In genomic region chr7:30635752-30636151, GRCm38 (mm10) we compare ENCODE assay signal across 11 mouse cellular contexts. TPM values are rescaled to one million over a fixed set of nuclear protein-coding genes. Genes with fewer than 3 reads are reported as not detected.
A peak's percentile ranks its signal among the peaks of the same experiment; 100 is the strongest.
DNase-seq lines count a peak whose midpoint lies in the region; ATAC-seq and TF ChIP-seq lines count a peak whose summit lies in the region.
"Had no signal": no experiment of that assay in that cellular context is flagged by ENCODE, and none has a peak within 500 bp of the region (broad histone marks: within the 10 kb centered on the region; RNA-seq: fewer than 3 reads in every experiment).

Gene Etv2, minus strand, starts transcription at chr7:30635852.

- peaks cover 12% of the 10 kb centered on the region for H3K36me3 ChIP-seq in heart, embryonic 10.5 days
- peaks cover 12% of the 10 kb centered on the region for H3K36me3 ChIP-seq in E14TG2a.4 (ENCODE audit: insufficient read depth, low read length)
- peaks cover 9% of the 10 kb centered on the region for H3K36me3 ChIP-seq in hindbrain, embryonic 12.5 days
- H3K36me3 ChIP-seq in liver, embryonic 16.5 days (ENCODE audit: control insufficient read depth, insufficient read depth): no peaks in the 10 kb centered on the region

- intact Hi-C loops in left cerebral cortex, postnatal 4 days (cut with DNase I): no loop called here

- H3K4me2 ChIP-seq in hindbrain, embryonic 12.5 days (replicated peaks): peak within 1 kb of the TSS; percentile 25; the same call in 1 of the 2 replicates
- H3K4me2 ChIP-seq in liver, embryonic 16.5 days (ENCODE audit: low read depth, low read length): peak within 1 kb of the TSS; percentile 17; the same call in 1 of the 2 replicates

- peak within 1 kb of the TSS; percentile 53 for H3K4me3 ChIP-seq in heart, embryonic 10.5 days
- peak within 1 kb of the TSS; percentile 66 for H3K4me3 ChIP-seq in E14TG2a.4 (replicated peaks; ENCODE audit: low read length)
- H3K4me3 ChIP-seq in hindbrain, embryonic 12.5 days: peak within 1 kb of the TSS; percentile 11; the same call in 1 of the 2 replicates
- H3K4me3 ChIP-seq in liver, embryonic 16.5 days (ENCODE audit: low read depth, low read length): no peak within 1 kb of the TSS

- DNase-seq in heart, embryonic 10.5 days (ENCODE audit: low spot score): no peak
- DNase-seq in heart, adult 11 months: no peak
- DNase-seq in retina, postnatal 1 day: no peak
- DNase-seq in embryo, embryonic 10.5 days (ENCODE audit: low spot score): no peak
- no peak for DNase-seq in left cerebral cortex, postnatal 4 days
- DNase-seq: gastrocnemius, postnatal 25 days; thymus, adult 18-20 months had no signal

- H3K27ac ChIP-seq in heart, embryonic 10.5 days: peak within 1 kb of the TSS; percentile 59; the same call in 1 of the 2 replicates
- H3K27ac ChIP-seq in hindbrain, embryonic 12.5 days: no peak within 1 kb of the TSS
- no peak within 1 kb of the TSS for H3K27ac ChIP-seq in liver, embryonic 16.5 days (ENCODE audit: low read length)

- H3K4me1 ChIP-seq in heart, embryonic 10.5 days: peaks cover 43% of the 10 kb centered on the region
- peaks cover 62% of the 10 kb centered on the region for H3K4me1 ChIP-seq in E14TG2a.4 (replicated peaks; ENCODE audit: low read depth, low read length)
- H3K4me1 ChIP-seq in hindbrain, embryonic 12.5 days: peaks cover 9% of the 10 kb centered on the region
- H3K4me1 ChIP-seq in liver, embryonic 16.5 days (ENCODE audit: control insufficient read depth, low read depth, low read length): no peaks in the 10 kb centered on the region; the same call in 1 of the 2 replicates

- H3K9me3 ChIP-seq in heart, embryonic 10.5 days: no peaks in the 10 kb centered on the region
- H3K9me3 ChIP-seq in E14TG2a.4 (ENCODE audit: low read length): no peaks in the 10 kb centered on the region
- H3K9me3 ChIP-seq in hindbrain, embryonic 12.5 days (replicated peaks): no peaks in the 10 kb centered on the region
- no peaks in the 10 kb centered on the region for H3K9me3 ChIP-seq in liver, embryonic 16.5 days (replicated peaks; ENCODE audit: control insufficient read depth, low read length)

- no peak for TF ChIP-seq CTCF in E14TG2a.4 (conservative IDR thresholded peaks at IDR 0.05; ENCODE audit: low read length)

- 3% methylated on average over 5 of the region's 5 CpGs for WGBS in heart, embryonic 10.5 days
- 3% methylated on average over 5 of the region's 5 CpGs for WGBS in hindbrain, embryonic 12.5 days
- 8% methylated on average over 5 of the region's 5 CpGs for WGBS in liver, embryonic 16.5 days (ENCODE audit: insufficient replicate concordance)

- H3K27me3 ChIP-seq in heart, embryonic 10.5 days (ENCODE audit: insufficient read depth, poor library complexity, severe bottlenecking): peaks cover 57% of the 10 kb centered on the region
- peaks cover 53% of the 10 kb centered on the region for H3K27me3 ChIP-seq in E14TG2a.4 (ENCODE audit: insufficient read depth, low read length)
- H3K27me3 ChIP-seq in hindbrain, embryonic 12.5 days: peaks cover 78% of the 10 kb centered on the region
- peaks cover 49% of the 10 kb centered on the region for H3K27me3 ChIP-seq in liver, embryonic 16.5 days (ENCODE audit: control insufficient read depth, insufficient read depth, low read depth, low read length)

- no peak for ATAC-seq in hindbrain, embryonic 12.5 days (ENCODE audit: low FRiP score)
- no peak for ATAC-seq in liver, embryonic 16.5 days (ENCODE audit: low read depth)

- no peak within 1 kb of the TSS for H3K9ac ChIP-seq in hindbrain, embryonic 12.5 days
- H3K9ac ChIP-seq in liver, embryonic 16.5 days (ENCODE audit: low read depth, low read length): no peak within 1 kb of the TSS

RNA-seq across cellular contexts. Expression of gene Etv2, which starts in this region (rescaled TPM):
- 5.5 and 5.9 TPM in 2 replicates for polyA plus RNA-seq in heart, embryonic 10.5 days (2016; fragmentation: Nextera tagmentation; extraction: Ambion mirVana)
- polyA plus RNA-seq in hindbrain, embryonic 12.5 days (2016; fragmentation: Nextera tagmentation; extraction: Ambion mirVana): not detected in 2 replicates
- polyA plus RNA-seq in liver, embryonic 16.5 days (2015; fragmentation: Nextera tagmentation; extraction: Ambion mirVana): not detected in 2 replicates
- not detected for total RNA-seq in left cerebral cortex, postnatal 4 days (2021)
- total RNA-seq: common myeloid progenitor, adult 5-6 weeks; gastrocnemius, postnatal 25 days had no signal
